Mouse (Mus musculus) hematopoietic multipotent progenitor cell, adult 10-12 weeks (in vitro differentiated cells): Measurements from ENCODE around the gene Hist1h2bc. TPM values are rescaled to one million over a fixed set of nuclear protein-coding genes. Genes with fewer than 3 reads are reported as not detected.

Experiments used
- polyA plus RNA-seq: library from polyadenylated mRNA; stranded (reverse); fragments of >175 nt; gene quantifications from 2 replicates; pipeline ENCODE4 v1.2.3, GENCODE M21; 2012; ENCODE audit warnings: low replicate concordance

The Hist1h2bc gene
- 10.2 and 11.3 TPM in 2 replicates for polyA plus RNA-seq

DNA sequence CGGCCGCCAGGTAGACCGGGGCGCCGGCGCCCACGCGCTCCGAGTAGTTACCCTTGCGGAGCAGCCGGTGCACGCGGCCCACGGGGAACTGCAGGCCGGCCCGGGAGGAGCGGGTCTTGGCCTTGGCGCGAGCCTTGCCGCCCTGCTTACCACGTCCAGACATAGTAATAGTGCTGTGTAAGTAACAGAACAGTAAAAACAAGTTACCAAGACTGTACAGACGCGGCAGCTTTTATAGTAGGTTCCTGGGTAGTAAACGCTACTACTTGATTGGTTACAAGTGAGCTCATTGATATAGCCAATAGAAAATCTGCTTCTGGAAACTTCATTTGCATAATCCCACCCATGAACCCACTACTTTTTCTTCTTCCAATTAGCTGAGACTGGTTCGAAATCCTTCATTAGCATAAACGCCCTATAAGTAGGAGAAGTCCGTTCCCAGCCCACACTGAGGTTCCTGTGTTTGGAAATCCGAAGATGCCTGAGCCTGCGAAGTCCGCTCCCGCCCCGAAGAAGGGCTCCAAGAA lies at the start of gene Hist1h2bc, which contains the start of gene Hist1h2ac:
Gene Hist1h2bc, plus strand, starts transcription at position 445 of the 527 bp plus-strand sequence.
Gene Hist1h2ac, minus strand, starts transcription at position 194 of the 527 bp plus-strand sequence.

DNA sequence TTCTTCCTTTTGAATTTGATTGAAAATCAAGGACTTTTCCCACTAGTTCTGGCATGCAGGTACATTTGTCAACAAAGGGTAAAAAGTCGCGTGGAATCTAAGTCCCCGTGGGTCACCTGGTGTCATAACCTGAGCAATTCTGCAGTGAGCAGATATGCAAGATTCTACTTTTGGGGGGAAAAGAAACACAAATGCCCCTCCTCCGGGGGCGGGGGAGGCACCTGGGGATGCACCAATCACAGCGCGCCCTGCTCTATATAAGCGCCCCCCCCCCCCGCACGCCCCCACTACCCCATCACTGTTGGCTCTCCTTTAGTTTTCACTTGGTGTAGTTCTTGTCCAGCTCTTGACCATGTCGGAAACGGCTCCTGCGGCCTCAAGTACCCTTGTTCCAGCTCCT lies 11.5 kb downstream of the Hist1h2bc start, which contains the start of gene Hist1h1t:
Gene Hist1h1t, plus strand, starts transcription at position 301 of the 400 bp plus-strand sequence.

DNA sequence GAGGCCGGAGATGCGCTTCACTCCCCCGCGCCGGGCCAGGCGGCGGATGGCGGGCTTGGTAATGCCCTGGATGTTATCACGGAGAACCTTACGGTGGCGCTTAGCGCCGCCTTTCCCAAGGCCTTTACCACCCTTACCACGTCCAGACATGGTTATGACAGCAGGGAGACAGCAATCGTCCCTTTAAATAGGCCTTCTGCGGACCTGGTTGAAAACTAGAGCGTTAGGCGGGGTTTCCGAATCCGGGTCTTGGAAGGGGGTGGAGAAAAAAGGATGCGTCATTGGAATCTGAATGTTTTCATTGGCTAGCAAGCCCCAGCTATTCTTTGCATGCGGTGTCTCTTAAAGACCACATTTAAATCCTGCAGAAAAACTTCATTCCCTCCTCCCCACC lies 14.3 kb downstream of the Hist1h2bc start, which contains the start of gene Hist1h4c:
Gene Hist1h4c, minus strand, starts transcription at position 155 of the 394 bp plus-strand sequence.

GRCm38 (mm10) chr13:23710374-23711089 lies 26.5 kb downstream of the Hist1h2bc start, which contains the start of gene Hfe:
Gene Hfe (minus strand): TSS chr13:23710854.

GRCm38 (mm10) chr13:23738677-23739068 lies 54.7 kb downstream of the Hist1h2bc start, which contains the start of gene Hist1h1c:
Gene Hist1h1c (plus strand): TSS chr13:23738808.

Other genes starting within 250 kb of the Hist1h2bc start
- 0.04 TPM in 1 of 2 replicates, not detected in the other for gene Btn1a1, start 218.3 kb upstream of the Hist1h2bc start, polyA plus RNA-seq
- not detected in 2 replicates for gene Btn2a2, start 195.3 kb upstream of the Hist1h2bc start, polyA plus RNA-seq
- gene Hist1h4h, start 153.1 kb upstream of the Hist1h2bc start, polyA plus RNA-seq = 10.6 and 15.4 TPM in 2 replicates
- gene Hist1h2af, start 150.3 kb upstream of the Hist1h2bc start, polyA plus RNA-seq = 44.2 and 69.4 TPM in 2 replicates
- 1.6 and 7.3 TPM in 2 replicates for gene Hist1h3g, start 148.8 kb upstream of the Hist1h2bc start, polyA plus RNA-seq
- 0.36 and 0.54 TPM in 2 replicates for gene Hist1h2bh, start 140.8 kb upstream of the Hist1h2bc start, polyA plus RNA-seq
- 2.4 and 2.8 TPM in 2 replicates for gene Hist1h3f, start 140.1 kb upstream of the Hist1h2bc start, polyA plus RNA-seq
- 3.8 and 7.2 TPM in 2 replicates for gene Hist1h4f, start 132.6 kb upstream of the Hist1h2bc start, polyA plus RNA-seq
- 0.55 and 0.68 TPM in 2 replicates for gene Hist1h1d, start 130.9 kb upstream of the Hist1h2bc start, polyA plus RNA-seq
- gene Hist1h3e, start 121.8 kb upstream of the Hist1h2bc start, polyA plus RNA-seq = 3.2 and 3.6 TPM in 2 replicates
- gene Hist1h2ae, start 113.0 kb upstream of the Hist1h2bc start, polyA plus RNA-seq = 4.8 and 7.7 TPM in 2 replicates
- 4.5 and 23.6 TPM in 2 replicates for gene Hist1h2bg, start 112.8 kb upstream of the Hist1h2bc start, polyA plus RNA-seq
- gene Hist1h2bf, start 110.0 kb upstream of the Hist1h2bc start, polyA plus RNA-seq = 2.0 and 4.0 TPM in 2 replicates
- gene Hist1h2ad, start 109.8 kb upstream of the Hist1h2bc start, polyA plus RNA-seq = 2.4 and 2.6 TPM in 2 replicates
- 0.33 and 1.7 TPM in 2 replicates for gene Hist1h3d, start 108.4 kb upstream of the Hist1h2bc start, polyA plus RNA-seq
- gene Hist1h4d, start 102.6 kb upstream of the Hist1h2bc start, polyA plus RNA-seq = 12.3 and 12.6 TPM in 2 replicates
- gene Hist1h2be, start 63.1 kb upstream of the Hist1h2bc start, polyA plus RNA-seq = 1.4 and 1.7 TPM in 2 replicates
- 5.6 and 11.8 TPM in 2 replicates for gene Hist1h1e, start 61.6 kb upstream of the Hist1h2bc start, polyA plus RNA-seq
- gene Hist1h2ac, start 251 bp upstream of the Hist1h2bc start, polyA plus RNA-seq = 0.80 and 1.2 TPM in 2 replicates
- not detected in 2 replicates for gene Hist1h1t, start 11.6 kb downstream of the Hist1h2bc start, polyA plus RNA-seq
- 2.4 and 2.5 TPM in 2 replicates for gene Hist1h4c, start 14.3 kb downstream of the Hist1h2bc start, polyA plus RNA-seq
- 12.7 and 34.4 TPM in 2 replicates for gene Hfe, start 26.7 kb downstream of the Hist1h2bc start, polyA plus RNA-seq
- 26.1 and 77.9 TPM in 2 replicates for gene Hist1h1c, start 54.6 kb downstream of the Hist1h2bc start, polyA plus RNA-seq
- 0.55 and 4.8 TPM in 2 replicates for gene Hist1h3c, start 61.4 kb downstream of the Hist1h2bc start, polyA plus RNA-seq
- gene Hist1h2bb, start 62.5 kb downstream of the Hist1h2bc start, polyA plus RNA-seq = 3.5 and 6.0 TPM in 2 replicates
- 4.8 and 6.2 TPM in 2 replicates for gene Hist1h2ab, start 66.9 kb downstream of the Hist1h2bc start, polyA plus RNA-seq
- 4.0 TPM in 1 of 2 replicates, not detected in the other for gene Hist1h3b, start 68.1 kb downstream of the Hist1h2bc start, polyA plus RNA-seq
- gene Hist1h4b, start 72.8 kb downstream of the Hist1h2bc start, polyA plus RNA-seq = 4.4 and 10.3 TPM in 2 replicates
- gene Hist1h4a, start 77.0 kb downstream of the Hist1h2bc start, polyA plus RNA-seq = 5.9 and 9.4 TPM in 2 replicates
- gene Hist1h3a, start 78.2 kb downstream of the Hist1h2bc start, polyA plus RNA-seq = 1.4 and 5.7 TPM in 2 replicates
- 0.40 and 0.81 TPM in 2 replicates for gene Hist1h1a, start 79.5 kb downstream of the Hist1h2bc start, polyA plus RNA-seq
- gene Trim38, start 85.7 kb downstream of the Hist1h2bc start, polyA plus RNA-seq = not detected in 2 replicates
- gene Slc17a2, start 122.8 kb downstream of the Hist1h2bc start, polyA plus RNA-seq = not detected in 2 replicates
- not detected in 2 replicates for gene Slc17a3, start 155.2 kb downstream of the Hist1h2bc start, polyA plus RNA-seq
- not detected in 2 replicates for gene Slc17a1, start 183.6 kb downstream of the Hist1h2bc start, polyA plus RNA-seq
- not detected in 2 replicates for gene Slc17a4, start 230.8 kb downstream of the Hist1h2bc start, polyA plus RNA-seq
- not detected in 2 replicates for gene Hist1h2ba, start 250.0 kb downstream of the Hist1h2bc start, polyA plus RNA-seq